Mouse (Mus musculus): ENCODE data around the gene Tnfrsf19.

- TF ChIP-seq CTCF (IDR thresholded peaks at IDR 0.05; ENCODE audit: extremely low read depth, insufficient read length, insufficient replicate concordance, low read depth, low read length) (no peak), POLR2A (IDR thresholded peaks at IDR 0.05; ENCODE audit: low read depth, low read length) (no peak)
Observed at GRCm38 (mm10) chr14:60926011-60926410, 120.3 kb downstream of the Tnfrsf19 start.

All from small intestine, adult 2 months (tissue).